Mouse (Mus musculus): ENCODE measurements around the gene Rnf44.

- TF ChIP-seq EP300 (optimal IDR thresholded peaks at IDR 0.05) (no peak), CTCF (IDR thresholded peaks at IDR 0.05; ENCODE audit: low read depth) (no peak)
Measured at GRCm38 (mm10) chr13:54684140-54684896, 9.4 kb downstream of the Rnf44 start.
